Comparison of ENCODE assay signal across 19 mouse cellular contexts in the genomic region with DNA sequence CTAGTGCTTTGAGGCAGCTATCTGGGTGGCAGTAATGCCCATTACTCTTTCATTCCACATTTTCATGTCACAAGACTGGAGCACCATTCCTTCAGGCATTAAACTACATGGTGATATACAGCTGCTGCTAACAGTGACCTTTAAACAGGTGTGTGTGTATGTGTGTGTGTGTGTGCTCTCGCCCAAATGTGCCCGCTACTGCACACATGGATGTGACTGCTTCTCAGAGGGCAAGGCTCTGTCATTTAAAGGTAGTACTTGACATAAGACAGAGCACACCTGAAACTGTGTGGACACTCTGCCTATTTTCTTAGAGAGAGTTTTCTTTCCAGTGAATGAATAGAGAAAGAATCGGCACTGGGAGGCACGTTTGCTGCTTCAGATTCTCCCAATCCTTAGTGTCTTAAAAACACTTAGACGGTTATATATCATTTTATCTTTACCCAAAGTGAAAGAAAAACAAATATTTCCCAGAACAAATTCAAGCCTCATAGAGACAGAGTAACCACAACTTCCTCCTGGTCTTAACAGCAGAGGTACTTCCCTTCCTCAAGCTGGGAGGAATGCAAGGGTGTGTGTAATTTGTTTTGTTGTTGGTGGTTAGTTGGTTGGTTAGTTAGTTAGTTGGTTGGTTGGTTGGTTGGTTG.
DNase-seq lines count a peak whose midpoint lies in the region; ATAC-seq and TF ChIP-seq lines count a peak whose summit lies in the region.
"Had no signal": no experiment of that assay in that cellular context is flagged by ENCODE, and none has a peak within 500 bp of the region (broad histone marks: within the 10 kb centered on the region; RNA-seq: fewer than 3 reads in every experiment).

No protein-coding gene starts in this region.

- peaks cover 8% of the 10 kb centered on the region for H3K4me1 ChIP-seq in liver, embryonic 12.5 days
- H3K4me1 ChIP-seq in liver, embryonic 14.5 days (replicated peaks; ENCODE audit: control insufficient read depth in 2 of 2, insufficient read depth in 2 of 2, low read length in 1 of 2): peaks cover 0 to 11% of the 10 kb centered on the region in 2 experiments
- H3K4me1 ChIP-seq: forebrain, embryonic 15.5 days; hindbrain, embryonic 10.5 days; midbrain, embryonic 13.5 days had no signal

- H3K9me3 ChIP-seq in liver, embryonic 12.5 days (replicated peaks): no peaks in the 10 kb centered on the region
- no peaks in the 10 kb centered on the region for H3K9me3 ChIP-seq in liver, embryonic 14.5 days (ENCODE audit: control insufficient read depth, low read length)
- H3K9me3 ChIP-seq: forebrain, embryonic 15.5 days; hindbrain, embryonic 10.5 days; liver, embryonic 15.5 days; midbrain, embryonic 13.5 days had no signal

- 35% methylated on average over 5 of the region's 5 CpGs for WGBS in liver, embryonic 12.5 days (ENCODE audit: insufficient replicate concordance)
- 20% methylated on average over 5 of the region's 5 CpGs for WGBS in liver, embryonic 14.5 days (ENCODE audit: insufficient replicate concordance)

- no peaks in the 10 kb centered on the region for H3K27me3 ChIP-seq in liver, embryonic 12.5 days (replicated peaks)
- no peaks in the 10 kb centered on the region for H3K27me3 ChIP-seq in liver, embryonic 14.5 days (ENCODE audit: control insufficient read depth, insufficient read depth, low read length)
- H3K27me3 ChIP-seq: forebrain, embryonic 15.5 days; liver, embryonic 15.5 days; midbrain, embryonic 13.5 days had no signal

- no peak for TF ChIP-seq EP300 in liver, embryonic 14.5 days (IDR thresholded peaks at IDR 0.05; ENCODE audit: low read depth)

- no peak overlapping the region for H3K4me3 ChIP-seq in liver, embryonic 12.5 days
- H3K4me3 ChIP-seq in liver, embryonic 14.5 days (ENCODE audit: insufficient read depth in 1 of 2, low read depth in 2 of 2, low read length in 2 of 2): no peak overlapping the region
- H3K4me3 ChIP-seq: forebrain, embryonic 15.5 days; hindbrain, embryonic 10.5 days; liver, embryonic 15.5 days; midbrain, embryonic 13.5 days had no signal

- H3K4me2 ChIP-seq in liver, embryonic 12.5 days: no peak overlapping the region
- no peak overlapping the region for H3K4me2 ChIP-seq in liver, embryonic 14.5 days (ENCODE audit: low read depth)
- H3K4me2 ChIP-seq: forebrain, embryonic 15.5 days; liver, embryonic 15.5 days; midbrain, embryonic 13.5 days had no signal

- DNase-seq in liver (no peak), ZHBTc4 (ENCODE audit: low read depth, low spot score) (peak; percentile 1)
- no peak for DNase-seq in liver, embryonic 14.5 days (ENCODE audit: low read depth in 3 of 3, low spot score in 3 of 3)
- DNase-seq in yolk sac, embryonic 10.5 days (ENCODE audit: low spot score): no peak
- DNase-seq in heart, postnatal 25 days (ENCODE audit: low spot score): no peak
- no peak for DNase-seq in thymus, postnatal 14 days
- DNase-seq: adrenal gland, adult 8-10 months; B cell, adult 2 months; cerebellum, postnatal 10 days; kidney, adult 2 months; kidney, postnatal 4 days; lung, postnatal 14 days; thymus, postnatal 4 days had no signal

- no peak overlapping the region for H3K9ac ChIP-seq in liver, embryonic 12.5 days
- no peak overlapping the region for H3K9ac ChIP-seq in liver, embryonic 14.5 days (replicated peaks)
- H3K9ac ChIP-seq: forebrain, embryonic 15.5 days; liver, embryonic 15.5 days; midbrain, embryonic 13.5 days had no signal

- ATAC-seq in liver, embryonic 12.5 days: peak; percentile 35; the same call in 1 of the 2 replicates
- ATAC-seq in liver, embryonic 14.5 days (ENCODE audit: insufficient read depth): peak; percentile 29; the same call in 1 of the 2 replicates
- peak; percentile 86 for ATAC-seq in neutrophil, adult 5-6 weeks (ENCODE audit: extremely low read depth, insufficient number of reproducible peaks, low FRiP score, poor library complexity, severe bottlenecking)
- ATAC-seq: forebrain, embryonic 15.5 days; midbrain, embryonic 13.5 days had no signal

- H3K27ac ChIP-seq in liver, embryonic 12.5 days: no peak overlapping the region
- no peak overlapping the region for H3K27ac ChIP-seq in liver, embryonic 14.5 days
- H3K27ac ChIP-seq: forebrain, embryonic 15.5 days; hindbrain, embryonic 10.5 days; liver, embryonic 15.5 days; midbrain, embryonic 13.5 days had no signal

- no peak for TF ChIP-seq CTCF in liver, embryonic 14.5 days (IDR thresholded peaks at IDR 0.05; ENCODE audit: low read depth)

- intact Hi-C loops in heart, postnatal 25 days (cut with DNase I): no loop called here

- H3K36me3 ChIP-seq in liver, embryonic 12.5 days: no peaks in the 10 kb centered on the region
- no peaks in the 10 kb centered on the region for H3K36me3 ChIP-seq in liver, embryonic 14.5 days (replicated peaks; ENCODE audit: control insufficient read depth, insufficient read depth, low read depth)
- H3K36me3 ChIP-seq: forebrain, embryonic 15.5 days; hindbrain, embryonic 10.5 days; liver, embryonic 15.5 days; midbrain, embryonic 13.5 days had no signal

Comparison
In these comparisons a context has a peak if more than half of its experiments do, and no peak if none do; other contexts are left out.
1. ATAC-seq: peak in every context shown above with its lines; median percentile 86 in neutrophil, adult 5-6 weeks; 35 in liver, embryonic 12.5 days; 29 in liver, embryonic 14.5 days.